Mouse (Mus musculus): ENCODE data around the gene Csrp1.

- TF ChIP-seq CTCF (IDR thresholded peaks at IDR 0.05; ENCODE audit: extremely low read depth, insufficient read length, insufficient replicate concordance, low read depth, low read length) (no peak), POLR2A (IDR thresholded peaks at IDR 0.05; ENCODE audit: low read depth, low read length) (no peak)
Observed at GRCm38 (mm10) chr1:135675449-135676129, 44.3 kb upstream of the Csrp1 start.
